19 mouse cellular contexts compared by ENCODE assay signal in the genomic region with DNA sequence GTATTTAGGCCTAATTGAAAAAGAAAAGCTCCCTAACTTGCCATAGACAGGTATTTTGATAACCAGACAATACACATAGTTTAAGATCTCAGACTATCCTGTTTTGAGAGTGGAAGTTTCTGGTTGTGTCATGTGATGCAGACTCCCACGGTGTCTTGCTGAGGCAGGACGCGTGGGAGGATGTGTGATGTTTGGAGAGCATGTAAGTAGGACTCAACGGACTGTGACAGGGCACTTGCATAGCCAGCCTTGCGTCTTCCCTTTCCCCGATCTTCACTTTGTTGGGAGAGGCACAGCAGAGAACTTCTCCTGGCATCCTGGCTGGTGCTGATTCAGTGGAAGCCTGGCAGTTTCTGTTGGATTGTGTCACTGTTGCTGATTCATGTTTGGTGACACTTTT.
DNase-seq lines count a peak whose midpoint lies in the region; ATAC-seq lines count a peak whose summit lies in the region.
"Had no signal": no experiment of that assay in that cellular context is flagged by ENCODE, and none has a peak within 500 bp of the region (broad histone marks: within the 10 kb centered on the region; RNA-seq: fewer than 3 reads in every experiment).

No protein-coding gene starts in this region.

- no peak for DNase-seq in frontal cortex, postnatal 25 days (ENCODE audit: low spot score in 2 of 2)
- peak; percentile 10 for DNase-seq in right cerebral cortex, adult 18-20 months
- no peak for DNase-seq in right cerebral cortex, postnatal 4 days
- peak; percentile 43 for DNase-seq in brain, adult 2 months (ENCODE audit: low read depth, low spot score)
- no peak for DNase-seq in testis, postnatal 10 days (ENCODE audit: low spot score)
- no peak for DNase-seq in adrenal gland, adult 8-10 months
- DNase-seq: adrenal gland, postnatal 10 days; cerebellum, adult 11-12 months; cerebellum, adult 9-10 months; cerebellum, postnatal 25 days; gastrocnemius, adult 2 months; gastrocnemius, postnatal 25 days; heart, postnatal 10 days; heart, postnatal 4 days had no signal

- ATAC-seq in frontal cortex, adult (ENCODE audit: low TSS enrichment), result peak; percentile 74; the same call in 1 of the 2 replicates
- peak; percentile 39 for ATAC-seq in CD4-positive, CD25-positive, alpha-beta regulatory T cell, adult 4 months
- ATAC-seq: forebrain, embryonic 16.5 days; hindbrain, postnatal 0 days; intestine, embryonic 15.5 days had no signal

Comparison
In these comparisons a context has a peak if more than half of its experiments do, and no peak if none do; other contexts are left out.
1. DNase-seq: peak in right cerebral cortex, adult 18-20 months (single experiment) and brain, adult 2 months (single experiment); none in frontal cortex, postnatal 25 days (0 of 2), right cerebral cortex, postnatal 4 days (single experiment), testis, postnatal 10 days (single experiment) and adrenal gland, adult 8-10 months (single experiment).